Mouse (Mus musculus): ENCODE data around the gene Dbndd2. TPM values are rescaled to one million over a fixed set of nuclear protein-coding genes. Genes with fewer than 3 reads are reported as not detected.

Dbndd2 gene
- polyA plus RNA-seq, 1 experiment, result 24.8 TPM

GRCm38 (mm10) chr2:164521841-164522240 is 35.9 kb downstream of the Dbndd2 start:
- DNase-seq, result peak; percentile 55
- H3K27me3 ChIP-seq (ENCODE audit: control insufficient read depth, insufficient read depth, low read length), result no peaks in the 10 kb centered on the region
- peak overlapping the region; percentile 1; the same call in 1 of the 2 replicates for H3K27ac ChIP-seq (ENCODE audit: control insufficient read depth, insufficient read depth, low read length)
- WGBS, result under 1% methylated on average over 11 of the region's 11 CpGs
- no peaks in the 10 kb centered on the region for H3K36me3 ChIP-seq (ENCODE audit: control insufficient read depth, insufficient read depth, low read length)
- TF ChIP-seq CTCF (IDR thresholded peaks at IDR 0.05; ENCODE audit: borderline replicate concordance, control insufficient read depth, extremely low read depth, insufficient read depth, low read length, poor library complexity) (no peak), POLR2A (IDR thresholded peaks at IDR 0.05; ENCODE audit: control insufficient read depth, extremely low read depth, insufficient read depth, low read length, poor library complexity) (no peak)
- peaks cover 24% of the 10 kb centered on the region for H3K4me1 ChIP-seq (replicated peaks; ENCODE audit: control insufficient read depth, insufficient read depth, low read length)
- no peak overlapping the region for H3K4me3 ChIP-seq (ENCODE audit: control insufficient read depth, insufficient read depth, low read length)

- DNase-seq, result peak; percentile 17
Measured at GRCm38 (mm10) chr2:164522280-164522679, 36.4 kb downstream of the Dbndd2 start.

DNA sequence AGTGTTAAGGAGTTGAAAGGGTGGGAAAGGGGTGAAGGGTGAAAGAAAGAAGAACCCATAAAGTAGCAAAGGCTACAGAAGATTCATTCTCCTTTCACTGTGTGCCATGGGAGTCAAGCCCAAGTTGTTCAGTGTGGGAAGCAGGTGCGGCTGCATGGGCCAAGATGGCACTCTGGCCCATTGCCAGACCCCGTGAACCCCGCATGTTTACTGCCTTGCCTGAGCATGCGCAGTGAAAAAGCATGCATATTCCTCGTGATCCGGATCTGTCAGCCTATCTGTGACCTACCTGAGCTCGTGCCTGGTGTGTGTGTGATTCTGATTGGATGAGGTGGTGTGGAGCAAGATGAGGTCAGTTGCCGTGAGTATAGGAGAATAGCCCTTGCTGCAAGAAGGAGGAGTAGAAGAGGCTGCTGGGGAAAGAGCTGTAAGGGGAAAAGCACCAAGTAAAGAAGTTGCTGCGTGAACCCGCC is 37.4 kb downstream of the Dbndd2 start:
- 85% methylated on average over 10 of the region's 10 CpGs for WGBS
- H3K4me1 ChIP-seq (replicated peaks; ENCODE audit: control insufficient read depth, insufficient read depth, low read length), result peaks cover 24% of the 10 kb centered on the region
- H3K4me3 ChIP-seq (ENCODE audit: control insufficient read depth, insufficient read depth, low read length), result no peak overlapping the region
- TF ChIP-seq POLR2A (IDR thresholded peaks at IDR 0.05; ENCODE audit: control insufficient read depth, extremely low read depth, insufficient read depth, low read length, poor library complexity) (no peak), CTCF (IDR thresholded peaks at IDR 0.05; ENCODE audit: borderline replicate concordance, control insufficient read depth, extremely low read depth, insufficient read depth, low read length, poor library complexity) (no peak)
- no peak for DNase-seq
- no peaks in the 10 kb centered on the region for H3K27me3 ChIP-seq (ENCODE audit: control insufficient read depth, insufficient read depth, low read length)
- H3K36me3 ChIP-seq (ENCODE audit: control insufficient read depth, insufficient read depth, low read length), result no peaks in the 10 kb centered on the region
- H3K27ac ChIP-seq (ENCODE audit: control insufficient read depth, insufficient read depth, low read length), result no peak overlapping the region; the same call in 1 of the 2 replicates

More at GRCm38 (mm10) chr2:164522280-164522679, 36.4 kb downstream of the Dbndd2 start:
- H3K4me3 ChIP-seq (ENCODE audit: control insufficient read depth, insufficient read depth, low read length), result no peak overlapping the region
- peak overlapping the region; percentile 1; the same call in 1 of the 2 replicates for H3K27ac ChIP-seq (ENCODE audit: control insufficient read depth, insufficient read depth, low read length)
- no peak for TF ChIP-seq CTCF (IDR thresholded peaks at IDR 0.05; ENCODE audit: borderline replicate concordance, control insufficient read depth, extremely low read depth, insufficient read depth, low read length, poor library complexity)
- TF ChIP-seq POLR2A (IDR thresholded peaks at IDR 0.05; ENCODE audit: control insufficient read depth, extremely low read depth, insufficient read depth, low read length, poor library complexity), result no peak
- peaks cover 24% of the 10 kb centered on the region for H3K4me1 ChIP-seq (replicated peaks; ENCODE audit: control insufficient read depth, insufficient read depth, low read length)
- no peaks in the 10 kb centered on the region for H3K27me3 ChIP-seq (ENCODE audit: control insufficient read depth, insufficient read depth, low read length)
- H3K36me3 ChIP-seq (ENCODE audit: control insufficient read depth, insufficient read depth, low read length), result no peaks in the 10 kb centered on the region
- WGBS, result 1% methylated on average over 8 of the region's 8 CpGs

DNA sequence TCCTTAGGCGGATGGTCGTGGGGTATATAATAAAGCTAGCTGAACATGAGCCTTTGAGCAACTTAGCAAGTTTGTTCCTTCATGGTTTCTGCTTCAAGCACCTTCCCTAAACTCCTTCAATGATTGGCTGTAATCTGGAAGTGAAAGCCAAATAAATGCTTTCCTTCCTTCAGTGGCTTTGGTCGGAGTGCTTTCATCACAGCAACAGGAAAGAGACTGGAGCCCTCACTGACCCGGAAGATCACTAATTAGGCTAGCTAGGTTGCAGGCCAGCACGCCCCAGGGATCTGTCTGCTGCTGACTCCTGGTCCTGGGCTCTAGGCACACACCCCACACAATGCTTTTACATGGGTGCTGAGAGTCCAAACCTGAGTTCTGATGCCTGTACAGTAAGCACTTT is 42.7 kb downstream of the Dbndd2 start:
- 84% methylated on average over 5 of the region's 5 CpGs for WGBS
- no peak overlapping the region for H3K27ac ChIP-seq (ENCODE audit: control insufficient read depth, insufficient read depth, low read length)
- 0 out of 2 replicates have a peak, but pooled peaks cover 2% of the 10 kb centered on the region for H3K4me1 ChIP-seq (replicated peaks; ENCODE audit: control insufficient read depth, insufficient read depth, low read length)
- TF ChIP-seq POLR2A (IDR thresholded peaks at IDR 0.05; ENCODE audit: control insufficient read depth, extremely low read depth, insufficient read depth, low read length, poor library complexity) (no peak), CTCF (IDR thresholded peaks at IDR 0.05; ENCODE audit: borderline replicate concordance, control insufficient read depth, extremely low read depth, insufficient read depth, low read length, poor library complexity) (no peak)
- H3K4me3 ChIP-seq (ENCODE audit: control insufficient read depth, insufficient read depth, low read length), result no peak overlapping the region
- no peaks in the 10 kb centered on the region for H3K27me3 ChIP-seq (ENCODE audit: control insufficient read depth, insufficient read depth, low read length)
- no peaks in the 10 kb centered on the region for H3K36me3 ChIP-seq (ENCODE audit: control insufficient read depth, insufficient read depth, low read length)
- no peak for DNase-seq

DNA sequence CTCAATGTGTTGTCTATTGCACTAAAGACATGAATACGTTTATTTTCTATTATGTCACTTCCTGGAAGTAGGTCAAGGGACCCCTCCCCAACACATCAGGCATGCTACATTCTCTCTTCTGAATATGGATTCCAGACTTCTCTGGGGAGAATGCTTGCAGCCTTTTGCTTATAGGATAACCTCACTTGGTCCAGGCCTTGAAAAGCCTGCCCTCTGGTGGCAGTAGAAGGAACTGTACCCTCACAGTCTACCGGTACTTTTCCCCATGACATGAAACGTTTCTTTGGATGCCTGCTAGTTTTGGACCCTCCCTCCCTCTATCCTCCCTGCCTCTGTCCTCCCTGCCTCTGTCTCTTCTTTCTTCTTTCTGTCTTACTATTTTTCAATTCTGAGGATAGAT is 45.3 kb downstream of the Dbndd2 start:
- Histone ChIP-seq H3K36me3 (ENCODE audit: control insufficient read depth, insufficient read depth, low read length) (no peaks in the 10 kb centered on the region), H3K4me3 (ENCODE audit: control insufficient read depth, insufficient read depth, low read length) (no peak overlapping the region), H3K27ac (ENCODE audit: control insufficient read depth, insufficient read depth, low read length) (no peak overlapping the region), H3K27me3 (ENCODE audit: control insufficient read depth, insufficient read depth, low read length) (no peaks in the 10 kb centered on the region), H3K4me1 (replicated peaks; ENCODE audit: control insufficient read depth, insufficient read depth, low read length) (peaks cover 8% of the 10 kb centered on the region)
- WGBS, result 4% methylated on average over 3 of the region's 3 CpGs
- TF ChIP-seq POLR2A (IDR thresholded peaks at IDR 0.05; ENCODE audit: control insufficient read depth, extremely low read depth, insufficient read depth, low read length, poor library complexity), result no peak
- no peak for TF ChIP-seq CTCF (IDR thresholded peaks at IDR 0.05; ENCODE audit: borderline replicate concordance, control insufficient read depth, extremely low read depth, insufficient read depth, low read length, poor library complexity)
- peak; percentile 74 for DNase-seq

- H3K27me3 ChIP-seq (ENCODE audit: control insufficient read depth, insufficient read depth, low read length), result no peaks in the 10 kb centered on the region
- no peaks in the 10 kb centered on the region for H3K36me3 ChIP-seq (ENCODE audit: control insufficient read depth, insufficient read depth, low read length)
- H3K27ac ChIP-seq (ENCODE audit: control insufficient read depth, insufficient read depth, low read length), result no peak overlapping the region
- DNase-seq, result peak; percentile 28
- TF ChIP-seq POLR2A (IDR thresholded peaks at IDR 0.05; ENCODE audit: control insufficient read depth, extremely low read depth, insufficient read depth, low read length, poor library complexity), result no peak
- TF ChIP-seq CTCF (IDR thresholded peaks at IDR 0.05; ENCODE audit: borderline replicate concordance, control insufficient read depth, extremely low read depth, insufficient read depth, low read length, poor library complexity), result no peak
- WGBS, result 11% methylated on average over 10 of the region's 10 CpGs
- H3K4me3 ChIP-seq (ENCODE audit: control insufficient read depth, insufficient read depth, low read length), result no peak overlapping the region
- peaks cover 8% of the 10 kb centered on the region for H3K4me1 ChIP-seq (replicated peaks; ENCODE audit: control insufficient read depth, insufficient read depth, low read length)
Measured at GRCm38 (mm10) chr2:164534315-164534714, 48.4 kb downstream of the Dbndd2 start.

DNA sequence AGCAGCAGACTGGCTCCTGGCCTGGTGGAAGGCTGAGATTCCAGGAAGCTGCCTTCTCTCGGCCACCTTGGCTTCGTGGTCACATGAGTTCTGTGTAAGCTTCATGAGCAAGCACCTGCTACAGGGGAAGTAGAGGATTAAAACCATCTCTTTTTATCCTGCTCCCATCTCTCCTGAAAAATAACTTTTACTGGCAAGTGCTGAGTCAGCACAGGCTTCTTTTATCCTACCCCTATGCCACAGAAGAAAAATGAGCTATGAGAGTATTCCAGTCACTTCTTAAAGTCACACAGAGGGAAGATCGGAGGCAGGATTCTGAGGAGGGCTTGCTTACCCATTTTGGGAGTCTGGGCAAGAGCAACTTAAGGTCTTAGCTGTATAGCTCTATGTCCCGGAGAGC is 51.1 kb downstream of the Dbndd2 start:
- H3K36me3 ChIP-seq (ENCODE audit: control insufficient read depth, insufficient read depth, low read length), result no peaks in the 10 kb centered on the region
- TF ChIP-seq CTCF (IDR thresholded peaks at IDR 0.05; ENCODE audit: borderline replicate concordance, control insufficient read depth, extremely low read depth, insufficient read depth, low read length, poor library complexity) (no peak), POLR2A (IDR thresholded peaks at IDR 0.05; ENCODE audit: control insufficient read depth, extremely low read depth, insufficient read depth, low read length, poor library complexity) (no peak)
- H3K4me1 ChIP-seq (replicated peaks; ENCODE audit: control insufficient read depth, insufficient read depth, low read length), result peaks cover 10% of the 10 kb centered on the region
- no peak overlapping the region for H3K4me3 ChIP-seq (ENCODE audit: control insufficient read depth, insufficient read depth, low read length)
- DNase-seq, result no peak
- H3K27me3 ChIP-seq (ENCODE audit: control insufficient read depth, insufficient read depth, low read length), result no peaks in the 10 kb centered on the region
- no peak overlapping the region for H3K27ac ChIP-seq (ENCODE audit: control insufficient read depth, insufficient read depth, low read length)
- 54% methylated on average over 4 of the region's 4 CpGs for WGBS

Measured in thymus, adult 2 months (tissue).